Mouse (Mus musculus) right cerebral cortex, adult 18-20 months (tissue): ENCODE results near the gene Slc2a10.

Source experiments
- DNase-seq: peaks from one replicate; pipeline ENCODE4 v3.0.0; 2022; ENCODE audit warnings: mixed read lengths

Slc2a10 gene

GRCm38 (mm10) chr2:165564101-165564500 lies 60.5 kb downstream of the Slc2a10 start:
- DNase-seq, result no peak

GRCm38 (mm10) chr2:165564620-165565019 lies 61.0 kb downstream of the Slc2a10 start:
- no peak for DNase-seq

GRCm38 (mm10) chr2:165566898-165567297 lies 63.3 kb downstream of the Slc2a10 start:
- DNase-seq, result no peak

GRCm38 (mm10) chr2:165567820-165568219 lies 64.2 kb downstream of the Slc2a10 start:
- no peak for DNase-seq

- no peak for DNase-seq
These were observed 65.3 kb downstream of the Slc2a10 start for GRCm38 (mm10) chr2:165568911-165569310.
